Comparison of ENCODE assay signal across 15 mouse cellular contexts in genomic region chr13:16379949-16380348, GRCm38 (mm10).
"Had no signal": no experiment of that assay in that cellular context is flagged by ENCODE, and none has a peak within 500 bp of the region (broad histone marks: within the 10 kb centered on the region; RNA-seq: fewer than 3 reads in every experiment).

No protein-coding gene starts in this region.

- H3K9me3 ChIP-seq: neural tube, embryonic 15.5 days; stomach, embryonic 15.5 days had no signal

- DNase-seq: retina, postnatal 1 day; right cerebral cortex, adult 18-20 months; right cerebral cortex, postnatal 14 days; right cerebral cortex, postnatal 25 days; right cerebral cortex, postnatal 4 days; spleen, adult 18-20 months; thymus, adult 18-20 months; thymus, adult 2 months; thymus, postnatal 14 days; thymus, postnatal 25 days; thymus, postnatal 36 days; thymus, postnatal 4 days had no signal

- H3K27me3 ChIP-seq: neural tube, embryonic 15.5 days; stomach, embryonic 15.5 days had no signal

- H3K9ac ChIP-seq: neural tube, embryonic 15.5 days; stomach, embryonic 15.5 days had no signal

- H3K4me1 ChIP-seq: neural tube, embryonic 15.5 days; stomach, embryonic 15.5 days had no signal

- H3K4me2 ChIP-seq: neural tube, embryonic 15.5 days; stomach, embryonic 15.5 days had no signal

- H3K36me3 ChIP-seq: neural tube, embryonic 15.5 days; stomach, embryonic 15.5 days had no signal

- H3K4me3 ChIP-seq: neural tube, embryonic 15.5 days; stomach, embryonic 15.5 days had no signal

- H3K27ac ChIP-seq: neural tube, embryonic 15.5 days; stomach, embryonic 15.5 days; stomach, postnatal 0 days had no signal
